Comparison of ENCODE assay signal across 8 mouse cellular contexts in genomic region chr2:160646144-160646844, GRCm38 (mm10). TPM values are rescaled to one million over a fixed set of nuclear protein-coding genes. Genes with fewer than 3 reads are reported as not detected.
DNase-seq lines count a peak whose midpoint lies in the region; ATAC-seq and TF ChIP-seq lines count a peak whose summit lies in the region.

No protein-coding gene starts in this region.

- no peak for TF ChIP-seq POLR2A in cerebellum, adult 2 months (IDR thresholded peaks at IDR 0.05; ENCODE audit: borderline replicate concordance, insufficient read depth, low read length)

- H3K4me3 ChIP-seq in cerebellum, adult 2 months (replicated peaks; ENCODE audit: insufficient read depth, low read depth, low read length), result peak overlapping the region; percentile 70
- H3K4me3 ChIP-seq in hindbrain, embryonic 15.5 days, result peak overlapping the region; percentile 71

- intact Hi-C loops in left cerebral cortex, postnatal 36 days (cut with DNase I), result loop anchor here (5.0 kb wide), 1 partner anchor 71 kb away; no protein-coding TSS in a partner anchor

- WGBS in cerebellum, adult 2 months, result under 1% methylated on average over 75 of the region's 76 CpGs
- WGBS in hindbrain, embryonic 15.5 days, result under 1% methylated on average over 72 of the region's 76 CpGs

- H3K4me1 ChIP-seq in cerebellum, adult 2 months (ENCODE audit: control insufficient read depth, insufficient read depth, low read length), result peaks cover 1% of the 10 kb centered on the region; the same call in 1 of the 2 replicates
- peaks cover 29% of the 10 kb centered on the region for H3K4me1 ChIP-seq in hindbrain, embryonic 15.5 days (replicated peaks)

- TF ChIP-seq CTCF in cerebellum, adult 2 months (IDR thresholded peaks at IDR 0.05; ENCODE audit: borderline replicate concordance, insufficient read depth, low read depth, low read length), result no peak

- H3K27me3 ChIP-seq in cerebellum, adult 2 months (ENCODE audit: control insufficient read depth, insufficient read depth, low read length), result no peaks in the 10 kb centered on the region
- H3K27me3 ChIP-seq in hindbrain, embryonic 15.5 days, result no peaks in the 10 kb centered on the region

- H3K27ac ChIP-seq in cerebellum, adult 2 months (ENCODE audit: insufficient read depth, low read length), result peak overlapping the region; percentile 89
- H3K27ac ChIP-seq in hindbrain, embryonic 15.5 days (replicated peaks), result peak overlapping the region; percentile 99

- DNase-seq in NIH3T3 (ENCODE audit: low read depth), result peak; percentile 50
- DNase-seq in cerebellum, adult 2 months, result peak; percentile 51 to 67
- peak; percentile 29 for DNase-seq in forelimb bud, embryonic 11.5 days (ENCODE audit: low read depth, low spot score)
- peak; percentile 55 to 66 for DNase-seq in left cerebral cortex, postnatal 36 days (ENCODE audit: low spot score in 2 of 2)
- DNase-seq in right cerebral cortex, postnatal 25 days, result peak; percentile 64
- peak; percentile 66 for DNase-seq in yolk sac, embryonic 10.5 days (ENCODE audit: low spot score)

- no peaks in the 10 kb centered on the region for H3K9me3 ChIP-seq in hindbrain, embryonic 15.5 days

- H3K9ac ChIP-seq in hindbrain, embryonic 15.5 days, result peak overlapping the region; percentile 94

- no peaks in the 10 kb centered on the region for H3K36me3 ChIP-seq in hindbrain, embryonic 15.5 days

- peak; percentile 4; the same call in 1 of the 2 replicates for ATAC-seq in hindbrain, embryonic 15.5 days (ENCODE audit: low FRiP score, low read depth)
- ATAC-seq in megakaryocyte progenitor cell, adult 5-6 weeks (replicated peaks; ENCODE audit: poor library complexity), result peak; percentile 27

- H3K4me2 ChIP-seq in hindbrain, embryonic 15.5 days, result peak overlapping the region; percentile 68

RNA-seq across cellular contexts. Expression of gene Top1, which starts 0.6 kb away (rescaled TPM):
- polyA plus RNA-seq in cerebellum, adult 2 months (2012; rRNA removed), result 29.1 and 29.4 TPM in 2 replicates
- polyA plus RNA-seq in hindbrain, embryonic 15.5 days (2015; fragmentation: Nextera tagmentation; extraction: Ambion mirVana), result 66.2 and 69.7 TPM in 2 replicates
- 10 to 100 TPM; 66.5 to 87.4 TPM for total RNA-seq in left cerebral cortex, postnatal 36 days (2021)
- total RNA-seq in megakaryocyte progenitor cell, adult 5-6 weeks (2015), result 119 and 120 TPM in 2 replicates
- 149 and 151 TPM in 2 replicates for total RNA-seq in megakaryocyte progenitor cell, adult 5-6 weeks (2017)

Comparison
In these comparisons a context has a peak if more than half of its experiments do, and no peak if none do; other contexts are left out.
1. Peak in every context shown above with its lines: DNase-seq, ATAC-seq, H3K4me3 ChIP-seq and H3K27ac ChIP-seq.